Mouse (Mus musculus) lung, postnatal 0 days (tissue): Measurements from ENCODE around the gene Kndc1.

ENCODE experiments used
- CTCF ChIP-seq: IDR thresholded peaks from 2 replicates; pipeline ENCODE4 v1.5.1; 2016; ENCODE audit warnings: antibody characterized with exemption, mild to moderate bottlenecking
- EP300 ChIP-seq: IDR thresholded peaks from 2 replicates; pipeline ENCODE4 v1.6.1; 2016; ENCODE audit warnings: antibody characterized with exemption, mild to moderate bottlenecking, control low read depth

GRCm38 (mm10) chr7:139961141-139961540 lies 66.6 kb downstream of the Kndc1 start:
- TF ChIP-seq EP300: no peak
- no peak for TF ChIP-seq CTCF
